Mouse (Mus musculus): ENCODE measurements around the gene Metap1d. TPM values are rescaled to one million over a fixed set of nuclear protein-coding genes. Genes with fewer than 3 reads are reported as not detected.
A peak's percentile ranks its signal among the peaks of the same experiment; 100 is the strongest.

Metap1d gene
- polyA plus RNA-seq, 1 experiment from 2014 or later, result 42.8 TPM

DNA sequence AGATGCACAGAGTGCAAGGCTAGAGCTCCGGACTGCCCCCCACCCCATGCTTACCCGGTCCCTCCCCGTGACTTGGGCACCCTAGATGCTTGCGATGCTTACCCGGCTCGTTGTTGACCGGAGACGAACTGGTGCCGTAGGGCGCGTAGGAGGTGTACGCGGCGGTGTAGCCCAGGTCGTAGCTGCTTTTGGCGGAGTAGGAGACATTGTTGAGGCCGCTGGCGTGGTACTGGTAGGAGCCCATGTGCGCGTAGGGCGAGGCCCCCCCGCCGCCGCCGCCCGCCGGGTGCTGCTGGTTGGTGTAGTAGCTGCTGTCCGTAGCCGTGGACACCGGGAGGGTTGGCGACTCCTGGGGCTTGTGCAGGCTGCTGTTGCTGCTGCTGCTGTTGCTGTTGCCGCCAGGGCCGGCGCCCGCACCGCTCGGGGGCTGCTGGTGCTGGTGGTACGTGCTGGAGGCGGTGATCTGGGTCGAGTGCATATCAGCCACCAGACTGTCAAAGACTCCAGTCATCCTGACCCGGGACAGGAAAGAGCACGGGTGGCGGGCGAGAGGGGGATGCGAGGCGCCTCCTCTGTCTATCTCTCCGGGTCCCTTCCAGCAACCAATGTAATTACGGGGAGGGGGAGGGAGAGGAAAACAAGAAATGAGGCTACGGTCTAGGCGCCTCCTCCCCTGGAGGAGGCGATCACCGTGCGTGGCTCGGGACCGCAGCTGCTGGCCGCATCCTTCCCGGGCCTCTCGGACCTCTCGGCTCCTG is 93.0 kb downstream of the Metap1d start:
- ATAC-seq (ENCODE audit: insufficient number of reproducible peaks, insufficient read depth, low FRiP score, low TSS enrichment, low read depth), result peak; percentile 30; the same call in 1 of the 2 replicates
- Histone ChIP-seq H3K4me1 (replicated peaks) (peaks cover 50% of the 10 kb centered on the region), H3K4me2 (peak overlapping the region; percentile 99), H3K9me3 (no peaks in the 10 kb centered on the region), H3K4me3 (replicated peaks) (peak overlapping the region; percentile 56), H3K27me3 (peaks cover 90% of the 10 kb centered on the region), H3K9ac (replicated peaks) (peak overlapping the region; percentile 44), H3K36me3 (no peaks in the 10 kb centered on the region), H3K27ac (peak overlapping the region; percentile 45; the same call in 1 of the 2 replicates)
- 1% methylated on average over 58 of the region's 59 CpGs for WGBS

- ATAC-seq (ENCODE audit: insufficient number of reproducible peaks, insufficient read depth, low FRiP score, low TSS enrichment, low read depth), result peak; percentile 37; the same call in 1 of the 2 replicates
- Histone ChIP-seq H3K9ac (replicated peaks) (peak within 1 kb of the TSS; percentile 44), H3K27me3 (peaks cover 90% of the 10 kb centered on the region), H3K36me3 (no peaks in the 10 kb centered on the region), H3K27ac (peak within 1 kb of the TSS; percentile 45; the same call in 1 of the 2 replicates), H3K4me3 (replicated peaks) (peak within 1 kb of the TSS; percentile 56), H3K4me1 (replicated peaks) (peaks cover 48% of the 10 kb centered on the region), H3K4me2 (peak within 1 kb of the TSS; percentile 99), H3K9me3 (no peaks in the 10 kb centered on the region)
- under 1% methylated on average over 37 of the region's 37 CpGs for WGBS
Observed at GRCm38 (mm10) chr2:71546640-71547071, 93.6 kb downstream of the Metap1d start, which contains the start of gene Dlx2. Gene Dlx2, minus strand, starts transcription at chr2:71546754.

DNA sequence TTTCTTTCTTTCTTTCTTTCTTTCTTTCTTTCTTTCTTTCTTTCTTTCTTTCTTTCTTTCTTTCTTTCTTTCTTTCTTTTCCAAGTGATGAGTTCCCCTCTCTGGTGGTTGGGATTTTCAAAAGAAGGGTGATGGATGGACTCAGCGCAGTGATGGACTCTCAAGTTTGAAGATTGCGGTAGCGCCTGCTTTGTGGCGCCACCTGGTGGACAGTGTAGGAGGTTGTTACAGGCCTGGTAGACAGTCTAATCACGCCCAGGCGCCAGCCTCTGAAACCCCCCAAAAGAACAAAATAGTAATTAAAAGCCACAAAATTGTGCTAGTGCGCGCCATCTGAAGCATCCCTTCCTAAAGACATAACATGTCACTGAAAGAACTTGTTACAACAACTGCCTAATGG is 94.8 kb downstream of the Metap1d start:
- Histone ChIP-seq H3K9me3 (no peaks in the 10 kb centered on the region), H3K27ac (no peak overlapping the region), H3K9ac (replicated peaks) (no peak overlapping the region), H3K4me1 (replicated peaks) (peaks cover 45% of the 10 kb centered on the region), H3K27me3 (peaks cover 90% of the 10 kb centered on the region), H3K4me2 (peak overlapping the region; percentile 13; the same call in 1 of the 2 replicates), H3K4me3 (replicated peaks) (no peak overlapping the region), H3K36me3 (no peaks in the 10 kb centered on the region)
- WGBS, result 1% methylated on average over 8 of the region's 8 CpGs
- ATAC-seq (ENCODE audit: insufficient number of reproducible peaks, insufficient read depth, low FRiP score, low TSS enrichment, low read depth), result no peak

GRCm38 (mm10) chr2:71550330-71550729 is 97.3 kb downstream of the Metap1d start:
- Histone ChIP-seq H3K4me2 (no peak overlapping the region), H3K9ac (replicated peaks) (no peak overlapping the region), H3K4me3 (replicated peaks) (no peak overlapping the region), H3K27me3 (peaks cover 82% of the 10 kb centered on the region), H3K4me1 (replicated peaks) (peaks cover 29% of the 10 kb centered on the region), H3K27ac (no peak overlapping the region), H3K36me3 (no peaks in the 10 kb centered on the region), H3K9me3 (no peaks in the 10 kb centered on the region)
- ATAC-seq (ENCODE audit: insufficient number of reproducible peaks, insufficient read depth, low FRiP score, low TSS enrichment, low read depth), result no peak
- 27% methylated on average over 3 of the region's 3 CpGs for WGBS

- Histone ChIP-seq H3K4me1 (replicated peaks) (peaks cover 16% of the 10 kb centered on the region), H3K27me3 (peaks cover 69% of the 10 kb centered on the region), H3K9me3 (no peaks in the 10 kb centered on the region), H3K9ac (replicated peaks) (no peak overlapping the region; the same call in 1 of the 2 replicates), H3K36me3 (no peaks in the 10 kb centered on the region), H3K27ac (no peak overlapping the region), H3K4me3 (replicated peaks) (peak overlapping the region; percentile 23), H3K4me2 (peak overlapping the region; percentile 45)
- under 1% methylated on average over 18 of the region's 18 CpGs for WGBS
- no peak for ATAC-seq (ENCODE audit: insufficient number of reproducible peaks, insufficient read depth, low FRiP score, low TSS enrichment, low read depth)
Observed at GRCm38 (mm10) chr2:71551704-71552103, 98.6 kb downstream of the Metap1d start.

DNA sequence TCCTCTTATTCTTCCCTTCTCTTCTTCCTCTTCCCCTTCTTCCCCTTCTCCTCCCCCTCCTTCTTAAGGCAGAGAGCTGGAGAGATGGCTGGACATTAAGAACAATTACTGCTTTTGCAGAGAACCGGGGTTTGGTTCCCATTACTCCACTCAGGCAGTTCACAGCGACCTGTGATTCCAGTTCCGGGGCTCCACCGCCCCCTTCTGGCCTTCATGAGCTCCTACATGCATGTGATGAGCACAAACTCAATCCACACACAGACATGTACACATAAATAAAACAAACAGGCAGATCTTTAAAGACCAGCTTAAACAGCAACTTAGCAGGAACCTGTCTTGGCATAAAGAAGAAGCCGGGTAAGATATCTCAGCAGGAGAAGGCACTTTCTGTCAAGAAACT is 103.0 kb downstream of the Metap1d start:
- Histone ChIP-seq H3K4me3 (replicated peaks) (no peak overlapping the region), H3K36me3 (no peaks in the 10 kb centered on the region), H3K27ac (no peak overlapping the region), H3K4me1 (replicated peaks) (peaks cover 8% of the 10 kb centered on the region; the same call in 1 of the 2 replicates), H3K9ac (replicated peaks) (no peak overlapping the region), H3K9me3 (peaks cover 13% of the 10 kb centered on the region; the same call in 1 of the 2 replicates), H3K4me2 (no peak overlapping the region), H3K27me3 (peaks cover 36% of the 10 kb centered on the region)
- 73% methylated on average over 5 of the region's 5 CpGs for WGBS
- no peak for ATAC-seq (ENCODE audit: insufficient number of reproducible peaks, insufficient read depth, low FRiP score, low TSS enrichment, low read depth)

- no peak overlapping the region for H3K4me2 ChIP-seq
- H3K9me3 ChIP-seq, result 0 out of 2 replicates have a peak, but pooled peaks cover 5% of the 10 kb centered on the region
- H3K9ac ChIP-seq (replicated peaks), result no peak overlapping the region
- no peaks in the 10 kb centered on the region for H3K4me1 ChIP-seq (replicated peaks)
- no peaks in the 10 kb centered on the region for H3K27me3 ChIP-seq
- no peak overlapping the region for H3K27ac ChIP-seq
- H3K4me3 ChIP-seq (replicated peaks), result no peak overlapping the region
- no peak for ATAC-seq (ENCODE audit: insufficient number of reproducible peaks, insufficient read depth, low FRiP score, low TSS enrichment, low read depth)
- no peaks in the 10 kb centered on the region for H3K36me3 ChIP-seq
- WGBS, result 76% methylated on average over 9 of the region's 9 CpGs
Observed at GRCm38 (mm10) chr2:71566466-71566865, 113.4 kb downstream of the Metap1d start.

DNA sequence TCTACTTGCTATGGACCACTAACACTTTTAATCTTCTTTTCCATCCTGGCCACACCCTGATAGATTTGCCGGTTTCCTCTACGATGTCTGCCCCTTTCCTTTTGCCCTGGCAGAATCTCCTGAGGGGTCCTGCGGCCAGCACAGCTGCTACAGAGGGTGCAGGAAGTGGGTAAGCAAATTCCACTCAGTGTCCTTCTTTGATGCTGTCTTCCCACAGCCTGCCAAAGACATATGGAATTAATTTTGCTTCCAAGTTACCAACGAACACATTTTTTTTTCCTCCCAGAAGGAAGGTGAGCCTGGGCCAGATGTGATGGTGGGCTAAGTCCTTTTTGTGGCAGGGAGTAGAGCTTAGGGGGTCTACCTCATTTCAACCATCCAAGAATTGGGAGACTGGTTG is 120.7 kb downstream of the Metap1d start:
- H3K27ac ChIP-seq, result peak overlapping the region; percentile 31; the same call in 1 of the 2 replicates

More for the DNA sequence above, 120.7 kb downstream of the Metap1d start:
- ATAC-seq (ENCODE audit: insufficient number of reproducible peaks, insufficient read depth, low FRiP score, low TSS enrichment, low read depth), result no peak
- H3K4me2 ChIP-seq, result peak overlapping the region; percentile 29
- H3K4me3 ChIP-seq (replicated peaks), result no peak overlapping the region
- 14% methylated on average over 4 of the region's 4 CpGs for WGBS
- no peaks in the 10 kb centered on the region for H3K27me3 ChIP-seq
- no peak overlapping the region for H3K9ac ChIP-seq (replicated peaks)
- H3K36me3 ChIP-seq, result no peaks in the 10 kb centered on the region
- peaks cover 4% of the 10 kb centered on the region; the same call in 1 of the 2 replicates for H3K9me3 ChIP-seq
- H3K4me1 ChIP-seq (replicated peaks), result peaks cover 15% of the 10 kb centered on the region

Other genes starting within 250 kb of the Metap1d start
- 102 and 107 TPM in 2 replicates for gene Dync1i2, start 241.6 kb upstream of the Metap1d start, polyA plus RNA-seq (2016; fragmentation: Nextera tagmentation; extraction: Ambion mirVana)
- 30.8 and 31.4 TPM in 2 replicates for gene Slc25a12, start 85.5 kb upstream of the Metap1d start, polyA plus RNA-seq (2016; fragmentation: Nextera tagmentation; extraction: Ambion mirVana)
- gene Hat1, start 64.3 kb upstream of the Metap1d start, polyA plus RNA-seq (2016; fragmentation: Nextera tagmentation; extraction: Ambion mirVana), result 142 and 147 TPM in 2 replicates
- 5.6 and 6.3 TPM in 2 replicates for gene Dlx1, start 74.8 kb downstream of the Metap1d start, polyA plus RNA-seq (2016; fragmentation: Nextera tagmentation; extraction: Ambion mirVana)
- gene Dlx2, start 93.5 kb downstream of the Metap1d start, polyA plus RNA-seq (2016; fragmentation: Nextera tagmentation; extraction: Ambion mirVana), result 6.0 and 7.0 TPM in 2 replicates

Measured in limb, embryonic 12.5 days (tissue).